Mouse (Mus musculus): ENCODE measurements at regions not wholly inside any gene's neighbourhood (a gene's known extent, or its start where the extent isn't known, plus 50 kb on each side); places are given as distances from the start of the nearest gene placed in this dataset.

GRCm38 (mm10) chr8:44812360-44812759 is 122.9 kb upstream of the Fat1 start:
- no peak for ATAC-seq (ENCODE audit: insufficient read depth)
- no peaks in the 10 kb centered on the region for H3K36me3 ChIP-seq (replicated peaks; ENCODE audit: control insufficient read depth, insufficient read depth, low read depth)
- WGBS (ENCODE audit: insufficient replicate concordance) = 67% methylated on average over 4 of the region's 4 CpGs
- H3K4me1 ChIP-seq (replicated peaks; ENCODE audit: control insufficient read depth in 2 of 2, insufficient read depth in 2 of 2, low read length in 1 of 2) = no peaks in the 10 kb centered on the region
- H3K4me2 ChIP-seq (ENCODE audit: low read depth) = no peak overlapping the region
- H3K9me3 ChIP-seq (ENCODE audit: control insufficient read depth, low read length) = no peaks in the 10 kb centered on the region
- no peaks in the 10 kb centered on the region for H3K27me3 ChIP-seq (ENCODE audit: control insufficient read depth, insufficient read depth, low read length)
- no peak overlapping the region for H3K9ac ChIP-seq (replicated peaks)
- H3K4me3 ChIP-seq (ENCODE audit: insufficient read depth in 1 of 2, low read depth in 2 of 2, low read length in 2 of 2) = no peak overlapping the region
- DNase-seq (ENCODE audit: low read depth in 3 of 3, low spot score in 3 of 3) = no peak
- TF ChIP-seq EP300 (IDR thresholded peaks at IDR 0.05; ENCODE audit: low read depth) = no peak
- no peak for TF ChIP-seq CTCF (IDR thresholded peaks at IDR 0.05; ENCODE audit: low read depth)
- no peak overlapping the region for H3K27ac ChIP-seq

- 65% methylated on average over 13 of the region's 13 CpGs for WGBS (ENCODE audit: insufficient replicate concordance)
- Histone ChIP-seq H3K4me2 (ENCODE audit: low read depth) (no peak overlapping the region), H3K4me3 (ENCODE audit: insufficient read depth in 1 of 2, low read depth in 2 of 2, low read length in 2 of 2) (no peak overlapping the region), H3K9ac (replicated peaks) (no peak overlapping the region), H3K36me3 (replicated peaks; ENCODE audit: control insufficient read depth, insufficient read depth, low read depth) (no peaks in the 10 kb centered on the region), H3K27ac (no peak overlapping the region), H3K4me1 (replicated peaks; ENCODE audit: control insufficient read depth in 2 of 2, insufficient read depth in 2 of 2, low read length in 1 of 2) (no peaks in the 10 kb centered on the region), H3K27me3 (ENCODE audit: control insufficient read depth, insufficient read depth, low read length) (no peaks in the 10 kb centered on the region), H3K9me3 (ENCODE audit: control insufficient read depth, low read length) (no peaks in the 10 kb centered on the region)
- no peak for DNase-seq (ENCODE audit: low read depth in 3 of 3, low spot score in 3 of 3)
- no peak for ATAC-seq (ENCODE audit: insufficient read depth)
- no peak for TF ChIP-seq EP300 (IDR thresholded peaks at IDR 0.05; ENCODE audit: low read depth)
- no peak for TF ChIP-seq CTCF (IDR thresholded peaks at IDR 0.05; ENCODE audit: low read depth)
Measured at GRCm38 (mm10) chr8:44817532-44818157, 117.6 kb upstream of the Fat1 start.

- Histone ChIP-seq H3K4me3 (ENCODE audit: insufficient read depth in 1 of 2, low read depth in 2 of 2, low read length in 2 of 2) (no peak overlapping the region), H3K9me3 (ENCODE audit: control insufficient read depth, low read length) (no peaks in the 10 kb centered on the region), H3K9ac (replicated peaks) (no peak overlapping the region), H3K27ac (no peak overlapping the region), H3K4me2 (ENCODE audit: low read depth) (no peak overlapping the region), H3K27me3 (ENCODE audit: control insufficient read depth, insufficient read depth, low read length) (no peaks in the 10 kb centered on the region), H3K4me1 (replicated peaks; ENCODE audit: control insufficient read depth in 2 of 2, insufficient read depth in 2 of 2, low read length in 1 of 2) (no peaks in the 10 kb centered on the region), H3K36me3 (replicated peaks; ENCODE audit: control insufficient read depth, insufficient read depth, low read depth) (no peaks in the 10 kb centered on the region)
- no peak for ATAC-seq (ENCODE audit: insufficient read depth)
- TF ChIP-seq CTCF (IDR thresholded peaks at IDR 0.05; ENCODE audit: low read depth) (no peak), EP300 (IDR thresholded peaks at IDR 0.05; ENCODE audit: low read depth) (no peak)
- WGBS (ENCODE audit: insufficient replicate concordance) = 70% methylated on average over 3 of the region's 3 CpGs
- DNase-seq (ENCODE audit: low read depth in 3 of 3, low spot score in 3 of 3) = no peak
Measured at GRCm38 (mm10) chr8:44819270-44819669, 116.0 kb upstream of the Fat1 start.

- 65% methylated on average over 7 of the region's 7 CpGs for WGBS (ENCODE audit: insufficient replicate concordance)
- no peak overlapping the region for H3K9ac ChIP-seq (replicated peaks)
- no peak for ATAC-seq (ENCODE audit: insufficient read depth)
- H3K27ac ChIP-seq = no peak overlapping the region
- no peak overlapping the region for H3K4me3 ChIP-seq (ENCODE audit: insufficient read depth in 1 of 2, low read depth in 2 of 2, low read length in 2 of 2)
- H3K27me3 ChIP-seq (ENCODE audit: control insufficient read depth, insufficient read depth, low read length) = no peaks in the 10 kb centered on the region
- no peak overlapping the region for H3K4me2 ChIP-seq (ENCODE audit: low read depth)
- H3K4me1 ChIP-seq (replicated peaks; ENCODE audit: control insufficient read depth in 2 of 2, insufficient read depth in 2 of 2, low read length in 1 of 2) = no peaks in the 10 kb centered on the region
- TF ChIP-seq EP300 (IDR thresholded peaks at IDR 0.05; ENCODE audit: low read depth) = no peak
- TF ChIP-seq CTCF (IDR thresholded peaks at IDR 0.05; ENCODE audit: low read depth) = no peak
- H3K36me3 ChIP-seq (replicated peaks; ENCODE audit: control insufficient read depth, insufficient read depth, low read depth) = no peaks in the 10 kb centered on the region
- DNase-seq (ENCODE audit: low read depth in 3 of 3, low spot score in 3 of 3) = no peak
- no peaks in the 10 kb centered on the region for H3K9me3 ChIP-seq (ENCODE audit: control insufficient read depth, low read length)
Measured at GRCm38 (mm10) chr8:44819691-44820090, 115.6 kb upstream of the Fat1 start.

GRCm38 (mm10) chr8:44825183-44825757 is 110.0 kb upstream of the Fat1 start:
- 58% methylated on average over 6 of the region's 6 CpGs for WGBS (ENCODE audit: insufficient replicate concordance)
- H3K4me2 ChIP-seq (ENCODE audit: low read depth) = no peak overlapping the region

More at GRCm38 (mm10) chr8:44825183-44825757, 110.0 kb upstream of the Fat1 start:
- Histone ChIP-seq H3K9me3 (ENCODE audit: control insufficient read depth, low read length) (no peaks in the 10 kb centered on the region), H3K4me3 (ENCODE audit: insufficient read depth in 1 of 2, low read depth in 2 of 2, low read length in 2 of 2) (no peak overlapping the region), H3K9ac (replicated peaks) (no peak overlapping the region), H3K27ac (no peak overlapping the region), H3K4me1 (replicated peaks; ENCODE audit: control insufficient read depth in 2 of 2, insufficient read depth in 2 of 2, low read length in 1 of 2) (no peaks in the 10 kb centered on the region), H3K36me3 (replicated peaks; ENCODE audit: control insufficient read depth, insufficient read depth, low read depth) (no peaks in the 10 kb centered on the region), H3K27me3 (ENCODE audit: control insufficient read depth, insufficient read depth, low read length) (no peaks in the 10 kb centered on the region)
- TF ChIP-seq EP300 (IDR thresholded peaks at IDR 0.05; ENCODE audit: low read depth) (no peak), CTCF (IDR thresholded peaks at IDR 0.05; ENCODE audit: low read depth) (no peak)
- ATAC-seq (ENCODE audit: insufficient read depth) = no peak
- no peak for DNase-seq (ENCODE audit: low read depth in 3 of 3, low spot score in 3 of 3)

Data from liver, embryonic 14.5 days (tissue).